Mouse (Mus musculus) lung, embryonic 14.5 days (tissue): ENCODE results near the gene F2rl3. TPM values are rescaled to one million over a fixed set of nuclear protein-coding genes. Genes with fewer than 3 reads are reported as not detected.
A peak's percentile ranks its signal among the peaks of the same experiment; 100 is the strongest.

Experiments used
- ATAC-seq: fragments of 200-750 bp; cut with Nextera tagmentation; 2 replicates; pipeline ENCODE4 v1.8.0; 2017; ENCODE audit warnings: mild to moderate bottlenecking, moderate TSS enrichment, moderate library complexity; ENCODE audit not compliant: insufficient read depth
- DNase-seq: peaks from one replicate; pipeline ENCODE4 v3.0.0-alpha.2; 2015
- H3K27ac ChIP-seq: fragments of 300-500 bp; sonication (generic); 2 replicates; pipeline ENCODE4 v1.5.1; 2014; ENCODE audit warnings: low read depth, mild to moderate bottlenecking, moderate library complexity
- H3K27me3 ChIP-seq: fragments of 300-500 bp; sonication (generic); 2 replicates; pipeline ENCODE4 v1.6.1; 2014; ENCODE audit warnings: low read length, control low read depth; ENCODE audit not compliant: insufficient read depth
- H3K36me3 ChIP-seq: fragments of 300-500 bp; sonication (generic); 2 replicates; pipeline ENCODE4 v1.6.1; 2014; ENCODE audit warnings: control low read depth; ENCODE audit not compliant: insufficient read depth
- H3K4me1 ChIP-seq: fragments of 300-500 bp; sonication (generic); 2 replicates; pipeline ENCODE4 v1.6.1; 2014; ENCODE audit warnings: antibody characterized with exemption, control low read depth; ENCODE audit not compliant: insufficient read depth
- H3K4me2 ChIP-seq: fragments of 300-500 bp; sonication (generic); 2 replicates; pipeline ENCODE4 v1.6.1; 2014; ENCODE audit warnings: mild to moderate bottlenecking
- H3K4me3 ChIP-seq: fragments of 300-500 bp; sonication (generic); 2 replicates; pipeline ENCODE4 v1.5.1; 2014; ENCODE audit warnings: low read depth, low read length
- H3K9ac ChIP-seq: fragments of 300-500 bp; sonication (generic); 2 replicates; pipeline ENCODE4 v1.6.1; 2014
- H3K9me3 ChIP-seq: fragments of 300-500 bp; sonication (generic); 2 replicates; pipeline ENCODE4 v1.6.1; 2016; ENCODE audit warnings: low read depth, low read length, control low read depth
- CTCF ChIP-seq: IDR thresholded peaks from 2 replicates; pipeline ENCODE4 v1.5.1; 2016; ENCODE audit warnings: antibody characterized with exemption, low read depth
- WGBS: fragments of 180-500 bp; shearing (Covaris S2); extraction: QIAGEN DNeasy Blood & Tissue Kit; methylation state at CpG from one replicate; pipeline ENCODE4 v1.1.7; 2014; 5-methylcytosine and 5-hydroxymethylcytosine counted together
- polyA plus RNA-seq: library from polyadenylated mRNA; unstranded; fragments of >200 nt; fragmentation: Nextera tagmentation; extraction: Ambion mirVana; gene quantifications from 2 replicates; pipeline ENCODE4 v1.2.1, GENCODE M21; 2014

The F2rl3 gene
- 3.4 and 3.8 TPM in 2 replicates for polyA plus RNA-seq

- Histone ChIP-seq H3K27me3 (no peaks in the 10 kb centered on the region), H3K4me2 (peak within 1 kb of the TSS; percentile 23; the same call in 1 of the 2 replicates), H3K9me3 (no peaks in the 10 kb centered on the region), H3K9ac (no peak within 1 kb of the TSS), H3K36me3 (peaks cover 27% of the 10 kb centered on the region), H3K27ac (peak within 1 kb of the TSS; percentile 24; the same call in 1 of the 2 replicates), H3K4me3 (no peak within 1 kb of the TSS), H3K4me1 (no peaks in the 10 kb centered on the region)
- DNase-seq (peak; percentile 25), ATAC-seq (peak; percentile 36; the same call in 1 of the 2 replicates)
- 64% methylated on average over 7 of the region's 7 CpGs for WGBS
- TF ChIP-seq CTCF: no peak
Observed at GRCm38 (mm10) chr8:72761322-72762051, at the start of gene F2rl3. TSS of gene F2rl3 (plus strand) at chr8:72761880.

GRCm38 (mm10) chr8:72712569-72712968 lies 49.1 kb upstream of the F2rl3 start:
- Histone ChIP-seq H3K27me3 (no peaks in the 10 kb centered on the region), H3K4me3 (no peak overlapping the region), H3K36me3 (no peaks in the 10 kb centered on the region), H3K27ac (no peak overlapping the region), H3K4me1 (no peaks in the 10 kb centered on the region), H3K9me3 (no peaks in the 10 kb centered on the region), H3K4me2 (no peak overlapping the region), H3K9ac (no peak overlapping the region)
- 61% methylated on average over 6 of the region's 6 CpGs for WGBS
- TF ChIP-seq CTCF: no peak
- DNase-seq (no peak), ATAC-seq (no peak)

DNA sequence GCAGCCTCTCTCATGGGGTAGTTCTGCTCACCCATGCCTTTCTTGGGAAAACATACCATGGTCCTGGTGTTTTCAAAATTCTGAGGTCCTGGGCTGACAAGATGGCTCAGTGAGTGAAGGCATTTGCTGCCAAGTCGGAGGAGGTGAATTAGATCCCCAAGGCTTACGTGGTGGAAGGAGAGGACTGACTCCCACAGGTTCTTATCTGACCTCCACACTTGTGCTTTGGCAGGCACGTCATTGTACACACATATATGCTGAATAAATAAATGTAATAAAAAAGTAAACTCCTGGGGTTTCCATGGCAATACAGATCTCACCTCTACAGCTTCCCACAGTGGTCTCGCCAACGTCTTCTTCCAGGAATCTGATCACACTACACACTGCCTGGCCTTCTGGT lies 45.1 kb upstream of the F2rl3 start:
- Histone ChIP-seq H3K4me1 (no peaks in the 10 kb centered on the region), H3K9ac (no peak overlapping the region), H3K9me3 (no peaks in the 10 kb centered on the region), H3K4me3 (no peak overlapping the region), H3K27me3 (no peaks in the 10 kb centered on the region), H3K36me3 (no peaks in the 10 kb centered on the region), H3K27ac (no peak overlapping the region), H3K4me2 (no peak overlapping the region)
- no peak for DNase-seq
- no peak for TF ChIP-seq CTCF
- WGBS: 51% methylated on average over 5 of the region's 5 CpGs
- ATAC-seq: no peak

GRCm38 (mm10) chr8:72720541-72720940 lies 41.1 kb upstream of the F2rl3 start:
- Histone ChIP-seq H3K27me3 (no peaks in the 10 kb centered on the region), H3K27ac (no peak overlapping the region), H3K9ac (no peak overlapping the region), H3K4me1 (0 out of 2 replicates have a peak, but pooled peaks cover 3% of the 10 kb centered on the region), H3K36me3 (peaks cover 10% of the 10 kb centered on the region), H3K9me3 (no peaks in the 10 kb centered on the region), H3K4me2 (no peak overlapping the region), H3K4me3 (no peak overlapping the region)
- TF ChIP-seq CTCF: no peak
- ATAC-seq (no peak), DNase-seq (no peak)
- 23% methylated on average over 1 of the region's 1 CpGs for WGBS

GRCm38 (mm10) chr8:72722769-72723650 lies 38.7 kb upstream of the F2rl3 start, which contains the start of gene Sin3b:
TSS of gene Sin3b (plus strand) at chr8:72723285.
- ATAC-seq (peak; percentile 98), DNase-seq (peak; percentile 96)
- WGBS: 14% methylated on average over 55 of the region's 56 CpGs
- H3K9ac ChIP-seq: peak within 1 kb of the TSS; percentile 97
- no peak for TF ChIP-seq CTCF
- H3K36me3 ChIP-seq: peaks cover 34% of the 10 kb centered on the region
- H3K4me2 ChIP-seq: peak within 1 kb of the TSS; percentile 79
- H3K27me3 ChIP-seq: no peaks in the 10 kb centered on the region
- H3K4me1 ChIP-seq: 0 out of 2 replicates have a peak, but pooled peaks cover 3% of the 10 kb centered on the region
- H3K9me3 ChIP-seq: no peaks in the 10 kb centered on the region
- peak within 1 kb of the TSS; percentile 97 for H3K4me3 ChIP-seq
- no peak within 1 kb of the TSS for H3K27ac ChIP-seq

- Histone ChIP-seq H3K27me3 (no peaks in the 10 kb centered on the region), H3K27ac (no peak overlapping the region), H3K9me3 (no peaks in the 10 kb centered on the region), H3K4me2 (peak overlapping the region; percentile 79), H3K36me3 (peaks cover 41% of the 10 kb centered on the region), H3K9ac (peak overlapping the region; percentile 97), H3K4me1 (0 out of 2 replicates have a peak, but pooled peaks cover 3% of the 10 kb centered on the region), H3K4me3 (peak overlapping the region; percentile 97)
- WGBS: under 1% methylated on average over 30 of the region's 30 CpGs
- DNase-seq (peak; percentile 30), ATAC-seq (peak; percentile 53)
- no peak for TF ChIP-seq CTCF
Observed at GRCm38 (mm10) chr8:72723651-72724001, 38.1 kb upstream of the F2rl3 start.

DNA sequence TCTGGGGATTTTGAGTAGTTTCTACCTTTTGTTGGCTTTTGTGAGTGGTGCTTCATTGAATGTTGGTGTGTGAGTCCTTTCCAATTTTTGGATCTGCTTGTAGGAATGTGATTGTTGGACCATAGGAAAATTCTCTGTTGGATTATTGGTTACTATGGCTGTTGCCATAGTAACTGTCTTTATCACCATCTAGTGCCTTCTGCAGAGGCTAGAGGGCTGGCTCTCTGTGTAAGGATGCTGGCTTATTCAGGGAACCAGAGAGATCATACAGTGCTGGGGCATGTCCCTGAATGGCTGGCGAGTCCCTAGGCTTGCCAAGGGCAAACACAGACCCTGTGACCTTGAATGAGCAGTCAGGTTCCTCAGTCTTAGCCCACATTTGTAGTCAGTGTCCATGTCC lies 33.0 kb upstream of the F2rl3 start:
- Histone ChIP-seq H3K9ac (no peak overlapping the region), H3K4me3 (no peak overlapping the region), H3K9me3 (no peaks in the 10 kb centered on the region), H3K27ac (no peak overlapping the region), H3K36me3 (peaks cover 89% of the 10 kb centered on the region), H3K4me1 (0 out of 2 replicates have a peak, but pooled peaks cover 3% of the 10 kb centered on the region), H3K4me2 (no peak overlapping the region), H3K27me3 (no peaks in the 10 kb centered on the region)
- ATAC-seq (no peak), DNase-seq (no peak)
- WGBS: 73% methylated on average over 1 of the region's 1 CpGs
- no peak for TF ChIP-seq CTCF
